Mouse (Mus musculus): ENCODE data around the gene Repin1. TPM values are rescaled to one million over a fixed set of nuclear protein-coding genes. Genes with fewer than 3 reads are reported as not detected.

The Repin1 gene
- total RNA-seq, 2 experiments from 2014 or later = 27.1 to 28.6 TPM

Other genes starting within 250 kb of the Repin1 start
- 10 to 100 TPM; 53.5 to 62.2 TPM for gene Krba1, start 198.3 kb upstream of the Repin1 start, total RNA-seq (2021)
- gene Zfp467, start 148.1 kb upstream of the Repin1 start, total RNA-seq (2021) = 10 to 100 TPM; 27.7 to 29.6 TPM
- under 1 TPM; 0.08 TPM for gene Sspo, start 145.7 kb upstream of the Repin1 start, total RNA-seq (2021)
- gene Atp6v0e2, start 56.3 kb upstream of the Repin1 start, total RNA-seq (2021) = 100 to 1,000 TPM; 254 to 288 TPM
- gene Lrrc61, start 39.1 kb upstream of the Repin1 start, total RNA-seq (2021) = 10 to 100 TPM; 28.8 to 35.0 TPM
- gene Rarres2, start 21.1 kb upstream of the Repin1 start, total RNA-seq (2021) = 1 to 10 TPM; 6.9 to 7.0 TPM
- not detected for gene Gm45021, start 4.3 kb upstream of the Repin1 start, total RNA-seq (2021)
- not detected for gene Gm44965, start 58 bp downstream of the Repin1 start, total RNA-seq (2021)
- gene Zfp775, start 8.2 kb downstream of the Repin1 start, total RNA-seq (2021) = 10 to 100 TPM in 1 of 2 experiments, 1 to 10 TPM in 1; 9.8 to 10.5 TPM
- 10 to 100 TPM; 14.1 to 15.1 TPM for gene AI854703, start 32.9 kb downstream of the Repin1 start, total RNA-seq (2021)
- 1 to 10 TPM; 1.2 to 1.6 TPM for gene Gimap8, start 53.4 kb downstream of the Repin1 start, total RNA-seq (2021)
- 1 to 10 TPM; 1.1 to 1.3 TPM for gene Gimap9, start 82.2 kb downstream of the Repin1 start, total RNA-seq (2021)
- 1 to 10 TPM in 1 of 2 experiments, under 1 TPM in 1; 0.77 to 1.4 TPM for gene Gimap4, start 90.7 kb downstream of the Repin1 start, total RNA-seq (2021)
- gene Gimap6, start 114.3 kb downstream of the Repin1 start, total RNA-seq (2021) = 1 to 10 TPM; 6.0 to 6.3 TPM
- gene Gm28053, start 124.7 kb downstream of the Repin1 start, total RNA-seq (2021) = not detected
- gene Gimap7, start 124.7 kb downstream of the Repin1 start, total RNA-seq (2021) = not detected
- gene Gimap1, start 145.2 kb downstream of the Repin1 start, total RNA-seq (2021) = 1 to 10 TPM; 2.7 to 3.5 TPM
- 1 to 10 TPM; 1.4 to 1.5 TPM for gene Gimap5, start 152.3 kb downstream of the Repin1 start, total RNA-seq (2021)
- not detected for gene Gimap3, start 177.0 kb downstream of the Repin1 start, total RNA-seq (2021)
- 10 to 100 TPM in 1 of 2 experiments, 1 to 10 TPM in 1; 8.8 to 10.4 TPM for gene Tmem176a, start 247.0 kb downstream of the Repin1 start, total RNA-seq (2021)
- gene Tmem176b, start 247.6 kb downstream of the Repin1 start, total RNA-seq (2021) = 10 to 100 TPM; 25.8 to 32.2 TPM